Mouse (Mus musculus) fibroblast of lung, adult 2 months (primary cell): ENCODE results near the gene Tal1.

ENCODE experiments used
- DNase-seq: peaks from one replicate; pipeline ENCODE4 v3.0.0-alpha.2; 2011; ENCODE audit warnings: low read depth

Tal1 gene

DNA sequence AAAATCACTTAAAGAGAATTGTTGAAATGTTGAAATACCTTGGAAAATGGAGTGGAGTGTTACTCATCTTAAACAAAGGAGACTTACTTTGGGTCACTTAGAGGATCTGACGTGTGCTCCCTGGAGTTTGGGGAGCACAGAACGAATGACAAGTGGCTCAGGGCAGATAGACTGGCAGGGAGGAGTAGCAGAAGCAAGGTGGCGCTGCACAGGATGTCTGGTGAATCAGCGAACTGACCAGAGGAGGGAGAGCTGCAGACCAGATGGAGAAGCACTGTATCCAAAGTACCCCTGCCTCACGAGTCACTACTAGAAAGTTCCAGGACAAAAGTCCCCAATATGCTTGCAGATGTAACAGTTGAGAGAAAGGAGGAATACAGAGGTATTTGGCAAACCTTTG is 57.0 kb downstream of the Tal1 start:
- DNase-seq, result no peak

DNA sequence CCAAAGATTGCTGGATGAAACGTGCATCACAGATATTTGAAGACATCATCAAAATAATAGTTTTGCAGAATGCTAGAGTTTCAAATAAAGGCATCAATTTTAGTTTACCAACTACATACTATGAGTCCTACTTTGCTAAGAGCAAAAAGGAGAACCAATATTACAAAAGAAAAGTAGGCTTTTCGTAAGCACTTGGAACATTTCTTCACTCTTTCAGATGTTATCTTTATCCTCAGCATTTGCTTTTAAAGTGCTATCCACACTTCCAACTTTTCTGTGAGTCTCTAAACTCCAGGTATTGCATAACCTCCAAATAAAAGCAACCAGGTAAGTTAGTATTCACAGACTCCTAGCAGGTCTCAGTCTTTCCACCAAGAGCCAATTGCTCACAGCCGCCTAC is 63.4 kb downstream of the Tal1 start:
- DNase-seq, result no peak

DNA sequence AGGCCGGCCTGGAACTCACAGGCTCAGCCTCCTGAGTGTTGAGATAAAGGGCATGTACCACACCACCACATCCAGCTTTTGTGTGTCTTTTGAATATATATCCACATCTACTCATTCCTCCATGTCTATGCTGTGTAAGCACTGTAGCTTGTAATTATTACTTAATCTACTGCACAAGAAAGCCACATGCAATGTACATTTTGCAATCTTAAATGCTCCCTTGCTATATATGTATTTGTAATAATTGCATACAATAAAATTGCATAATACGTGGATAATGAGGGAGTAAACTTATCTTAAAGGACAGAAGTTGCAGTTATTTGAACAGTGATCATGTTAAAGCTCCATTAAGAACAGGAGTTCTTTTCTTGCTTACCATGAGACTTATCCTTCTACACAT is 64.9 kb downstream of the Tal1 start:
- DNase-seq, result no peak
